Mouse (Mus musculus): ENCODE measurements at regions not wholly inside any gene's neighbourhood (a gene's known extent, or its start where the extent isn't known, plus 50 kb on each side); places are given as distances from the start of the nearest gene placed in this dataset.
A peak's percentile ranks its signal among the peaks of the same experiment; 100 is the strongest.

GRCm38 (mm10) chr7:83476861-83477260 lies 107.9 kb upstream of the Tmc3 start:
- no peak for DNase-seq (ENCODE audit: low spot score)
- Histone ChIP-seq H3K27me3 (ENCODE audit: control insufficient read depth, insufficient read depth, low read length) (no peaks in the 10 kb centered on the region), H3K9me3 (ENCODE audit: control insufficient read depth, low read length) (no peaks in the 10 kb centered on the region), H3K36me3 (ENCODE audit: control insufficient read depth, insufficient read depth, low read length) (no peaks in the 10 kb centered on the region), H3K27ac (ENCODE audit: low read depth, low read length) (no peak overlapping the region), H3K4me2 (replicated peaks; ENCODE audit: low read depth, low read length) (no peak overlapping the region), H3K4me1 (replicated peaks; ENCODE audit: control insufficient read depth, insufficient read depth, low read length) (no peaks in the 10 kb centered on the region), H3K9ac (ENCODE audit: low read depth, low read length) (no peak overlapping the region), H3K4me3 (ENCODE audit: low read depth, low read length) (no peak overlapping the region)
- no peak for ATAC-seq (ENCODE audit: low FRiP score)
- 92% methylated on average over 3 of the region's 3 CpGs for WGBS

- Histone ChIP-seq H3K27ac (ENCODE audit: low read depth, low read length) (no peak overlapping the region), H3K4me2 (replicated peaks; ENCODE audit: low read depth, low read length) (no peak overlapping the region), H3K4me1 (replicated peaks; ENCODE audit: control insufficient read depth, insufficient read depth, low read length) (no peaks in the 10 kb centered on the region), H3K36me3 (ENCODE audit: control insufficient read depth, insufficient read depth, low read length) (no peaks in the 10 kb centered on the region), H3K4me3 (ENCODE audit: low read depth, low read length) (no peak overlapping the region), H3K9me3 (ENCODE audit: control insufficient read depth, low read length) (no peaks in the 10 kb centered on the region), H3K27me3 (ENCODE audit: control insufficient read depth, insufficient read depth, low read length) (no peaks in the 10 kb centered on the region), H3K9ac (ENCODE audit: low read depth, low read length) (no peak overlapping the region)
- 28% methylated on average over 7 of the region's 7 CpGs for WGBS
- DNase-seq (ENCODE audit: low spot score) (no peak), ATAC-seq (ENCODE audit: low FRiP score) (no peak)
These were observed 107.0 kb upstream of the Tmc3 start for GRCm38 (mm10) chr7:83477661-83478121.

- H3K4me1 ChIP-seq (replicated peaks; ENCODE audit: control insufficient read depth, insufficient read depth, low read length), result no peaks in the 10 kb centered on the region
- H3K4me2 ChIP-seq (replicated peaks; ENCODE audit: low read depth, low read length), result no peak overlapping the region
- no peaks in the 10 kb centered on the region for H3K27me3 ChIP-seq (ENCODE audit: control insufficient read depth, insufficient read depth, low read length)
- H3K27ac ChIP-seq (ENCODE audit: low read depth, low read length), result no peak overlapping the region
- DNase-seq (ENCODE audit: low spot score) (no peak), ATAC-seq (ENCODE audit: low FRiP score) (no peak)
- no peak overlapping the region for H3K9ac ChIP-seq (ENCODE audit: low read depth, low read length)
- no peaks in the 10 kb centered on the region for H3K36me3 ChIP-seq (ENCODE audit: control insufficient read depth, insufficient read depth, low read length)
- no peak overlapping the region for H3K4me3 ChIP-seq (ENCODE audit: low read depth, low read length)
- no peaks in the 10 kb centered on the region for H3K9me3 ChIP-seq (ENCODE audit: control insufficient read depth, low read length)
These were observed 103.1 kb upstream of the Tmc3 start for GRCm38 (mm10) chr7:83481655-83482054.

DNA sequence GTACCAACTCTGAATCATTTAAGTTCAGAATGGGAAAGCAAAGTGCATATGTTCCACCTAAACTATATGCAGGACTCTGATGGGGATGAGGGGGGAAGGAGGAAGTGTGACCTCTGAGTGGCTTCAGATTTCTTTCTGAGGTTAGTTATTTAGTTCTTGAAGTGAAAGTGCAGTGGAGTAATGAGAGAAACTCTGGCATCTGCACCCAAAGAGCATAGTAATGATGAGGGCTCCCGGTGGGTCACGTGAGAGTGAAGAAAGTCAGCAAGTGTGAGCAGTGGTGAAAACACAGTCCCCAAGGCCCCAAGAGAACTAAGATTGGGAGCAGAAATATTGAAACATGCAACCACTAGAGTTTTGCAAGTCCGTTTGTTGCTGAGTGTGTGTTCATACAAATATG lies 102.5 kb upstream of the Tmc3 start:
- no peak overlapping the region for H3K4me2 ChIP-seq (replicated peaks; ENCODE audit: low read depth, low read length)
- no peaks in the 10 kb centered on the region for H3K9me3 ChIP-seq (ENCODE audit: control insufficient read depth, low read length)
- no peaks in the 10 kb centered on the region for H3K4me1 ChIP-seq (replicated peaks; ENCODE audit: control insufficient read depth, insufficient read depth, low read length)
- H3K4me3 ChIP-seq (ENCODE audit: low read depth, low read length), result no peak overlapping the region
- 83% methylated on average over 3 of the region's 3 CpGs for WGBS
- ATAC-seq (ENCODE audit: low FRiP score), result no peak
- H3K27me3 ChIP-seq (ENCODE audit: control insufficient read depth, insufficient read depth, low read length), result no peaks in the 10 kb centered on the region
- DNase-seq (ENCODE audit: low spot score), result no peak
- no peak overlapping the region for H3K27ac ChIP-seq (ENCODE audit: low read depth, low read length)
- no peak overlapping the region for H3K9ac ChIP-seq (ENCODE audit: low read depth, low read length)
- no peaks in the 10 kb centered on the region for H3K36me3 ChIP-seq (ENCODE audit: control insufficient read depth, insufficient read depth, low read length)

GRCm38 (mm10) chr7:83482671-83483304 lies 101.9 kb upstream of the Tmc3 start:
- Histone ChIP-seq H3K9me3 (ENCODE audit: control insufficient read depth, low read length) (no peaks in the 10 kb centered on the region), H3K4me1 (replicated peaks; ENCODE audit: control insufficient read depth, insufficient read depth, low read length) (no peaks in the 10 kb centered on the region), H3K4me3 (ENCODE audit: low read depth, low read length) (no peak overlapping the region), H3K9ac (ENCODE audit: low read depth, low read length) (no peak overlapping the region), H3K27ac (ENCODE audit: low read depth, low read length) (no peak overlapping the region), H3K4me2 (replicated peaks; ENCODE audit: low read depth, low read length) (no peak overlapping the region), H3K36me3 (ENCODE audit: control insufficient read depth, insufficient read depth, low read length) (no peaks in the 10 kb centered on the region), H3K27me3 (ENCODE audit: control insufficient read depth, insufficient read depth, low read length) (no peaks in the 10 kb centered on the region)
- WGBS, result 79% methylated on average over 7 of the region's 7 CpGs
- DNase-seq (ENCODE audit: low spot score) (no peak), ATAC-seq (ENCODE audit: low FRiP score) (no peak)

DNA sequence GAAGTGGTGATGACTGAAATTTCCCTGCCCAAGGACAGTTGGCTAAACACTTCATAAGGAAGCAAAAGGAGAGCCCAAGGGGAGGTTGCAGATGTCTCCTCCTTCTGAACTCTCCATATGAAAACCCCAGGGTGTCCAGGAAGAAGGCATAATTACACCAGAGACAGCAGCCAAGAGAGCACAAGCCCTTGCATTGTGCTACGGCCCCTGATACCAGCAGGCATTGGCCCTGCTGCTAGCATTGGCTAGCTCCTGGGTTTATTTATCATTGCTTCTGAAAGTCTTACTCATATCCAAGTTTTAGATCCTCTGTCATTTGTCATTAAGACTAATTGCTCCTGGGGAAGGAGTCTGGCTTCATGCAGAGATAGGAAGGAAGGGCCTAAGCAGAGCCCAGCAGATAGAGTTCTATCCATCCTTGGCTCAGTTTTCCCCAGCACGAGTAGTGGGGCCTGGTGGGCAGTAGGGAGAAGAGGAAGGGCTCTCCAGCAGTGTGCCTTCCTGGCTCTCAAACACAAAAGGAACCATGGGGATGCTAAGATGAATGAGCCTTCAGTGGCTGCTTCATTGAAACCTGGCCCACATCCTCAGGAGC lies 98.5 kb upstream of the Tmc3 start:
- H3K4me1 ChIP-seq (replicated peaks; ENCODE audit: control insufficient read depth, insufficient read depth, low read length), result no peaks in the 10 kb centered on the region
- no peak for DNase-seq (ENCODE audit: low spot score)
- H3K4me3 ChIP-seq (ENCODE audit: low read depth, low read length), result no peak overlapping the region
- H3K9ac ChIP-seq (ENCODE audit: low read depth, low read length), result no peak overlapping the region
- H3K9me3 ChIP-seq (ENCODE audit: control insufficient read depth, low read length), result no peaks in the 10 kb centered on the region
- 59% methylated on average over 2 of the region's 2 CpGs for WGBS
- H3K4me2 ChIP-seq (replicated peaks; ENCODE audit: low read depth, low read length), result no peak overlapping the region
- H3K36me3 ChIP-seq (ENCODE audit: control insufficient read depth, insufficient read depth, low read length), result no peaks in the 10 kb centered on the region
- no peak overlapping the region for H3K27ac ChIP-seq (ENCODE audit: low read depth, low read length)
- no peak for ATAC-seq (ENCODE audit: low FRiP score)
- no peaks in the 10 kb centered on the region for H3K27me3 ChIP-seq (ENCODE audit: control insufficient read depth, insufficient read depth, low read length)

DNA sequence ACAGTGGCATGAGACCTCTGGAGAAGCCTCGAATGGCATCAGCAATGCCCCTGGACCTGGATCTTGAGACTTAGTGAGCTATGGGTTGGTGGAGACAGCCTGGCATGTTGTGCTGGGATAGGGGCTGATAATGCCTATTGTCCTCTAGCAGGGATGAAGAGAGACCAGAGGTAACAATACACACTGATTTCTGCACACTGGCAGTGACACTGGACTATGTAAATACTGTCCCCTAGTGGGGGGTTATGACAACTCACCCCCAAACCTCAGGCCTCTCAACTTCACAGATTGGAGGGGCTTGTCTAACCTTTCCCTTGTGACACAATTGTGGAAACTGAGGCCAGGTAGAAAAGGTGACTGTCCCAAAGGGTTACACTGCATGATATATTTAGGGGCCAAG lies 94.9 kb upstream of the Tmc3 start:
- 83% methylated on average over 1 of the region's 1 CpGs for WGBS
- Histone ChIP-seq H3K4me3 (ENCODE audit: low read depth, low read length) (no peak overlapping the region), H3K27me3 (ENCODE audit: control insufficient read depth, insufficient read depth, low read length) (no peaks in the 10 kb centered on the region), H3K4me1 (replicated peaks; ENCODE audit: control insufficient read depth, insufficient read depth, low read length) (no peaks in the 10 kb centered on the region), H3K9ac (ENCODE audit: low read depth, low read length) (no peak overlapping the region), H3K36me3 (ENCODE audit: control insufficient read depth, insufficient read depth, low read length) (no peaks in the 10 kb centered on the region), H3K9me3 (ENCODE audit: control insufficient read depth, low read length) (no peaks in the 10 kb centered on the region), H3K27ac (ENCODE audit: low read depth, low read length) (no peak overlapping the region), H3K4me2 (replicated peaks; ENCODE audit: low read depth, low read length) (no peak overlapping the region)
- DNase-seq (ENCODE audit: low spot score) (peak; percentile 73), ATAC-seq (ENCODE audit: low FRiP score) (peak; percentile 81)

DNA sequence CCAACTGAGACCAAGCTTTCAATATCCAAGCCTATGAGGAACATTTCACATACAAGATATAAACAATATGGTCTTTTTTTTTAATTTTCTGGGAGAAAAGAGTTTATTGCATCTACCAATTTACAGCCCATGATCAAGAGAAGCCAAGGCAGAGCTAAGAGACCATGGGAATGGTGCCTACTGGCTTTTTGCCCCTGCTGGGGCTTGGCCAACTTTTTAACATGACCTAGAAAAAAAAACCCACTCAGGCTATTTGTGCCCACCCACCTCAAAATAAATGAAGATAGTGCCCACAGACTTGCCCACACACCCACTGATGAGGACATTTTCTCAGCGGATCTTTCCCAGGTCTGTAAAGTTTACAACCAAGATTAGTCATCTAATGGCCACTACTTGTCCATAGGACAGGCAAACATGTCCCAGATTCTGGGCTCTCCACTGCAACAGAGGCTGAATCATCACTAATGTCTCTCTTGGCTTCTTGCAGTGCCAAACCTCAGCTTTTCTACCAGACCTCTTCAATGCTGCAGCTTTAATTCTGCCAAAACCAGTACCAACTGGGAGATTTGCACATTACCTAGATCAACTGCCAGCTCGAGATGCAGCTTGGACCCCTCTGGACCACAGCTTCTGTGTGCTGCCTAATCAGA lies 79.6 kb upstream of the Tmc3 start:
- WGBS, result 80% methylated on average over 2 of the region's 2 CpGs
- DNase-seq (ENCODE audit: low spot score) (no peak), ATAC-seq (ENCODE audit: low FRiP score) (no peak)
- no peak overlapping the region for H3K9ac ChIP-seq (ENCODE audit: low read depth, low read length)
- H3K4me1 ChIP-seq (replicated peaks; ENCODE audit: control insufficient read depth, insufficient read depth, low read length), result no peaks in the 10 kb centered on the region
- H3K27ac ChIP-seq (ENCODE audit: low read depth, low read length), result no peak overlapping the region
- H3K36me3 ChIP-seq (ENCODE audit: control insufficient read depth, insufficient read depth, low read length), result no peaks in the 10 kb centered on the region
- H3K9me3 ChIP-seq (ENCODE audit: control insufficient read depth, low read length), result no peaks in the 10 kb centered on the region
- H3K4me3 ChIP-seq (ENCODE audit: low read depth, low read length), result no peak overlapping the region
- no peak overlapping the region for H3K4me2 ChIP-seq (replicated peaks; ENCODE audit: low read depth, low read length)
- H3K27me3 ChIP-seq (ENCODE audit: control insufficient read depth, insufficient read depth, low read length), result no peaks in the 10 kb centered on the region

GRCm38 (mm10) chr7:83516295-83516694 lies 68.4 kb upstream of the Tmc3 start:
- H3K36me3 ChIP-seq (ENCODE audit: control insufficient read depth, insufficient read depth, low read length), result no peaks in the 10 kb centered on the region
- no peaks in the 10 kb centered on the region for H3K9me3 ChIP-seq (ENCODE audit: control insufficient read depth, low read length)
- H3K27me3 ChIP-seq (ENCODE audit: control insufficient read depth, insufficient read depth, low read length), result no peaks in the 10 kb centered on the region
- H3K27ac ChIP-seq (ENCODE audit: low read depth, low read length), result no peak overlapping the region
- H3K9ac ChIP-seq (ENCODE audit: low read depth, low read length), result no peak overlapping the region
- H3K4me1 ChIP-seq (replicated peaks; ENCODE audit: control insufficient read depth, insufficient read depth, low read length), result no peaks in the 10 kb centered on the region
- DNase-seq (ENCODE audit: low spot score) (no peak), ATAC-seq (ENCODE audit: low FRiP score) (no peak)
- 76% methylated on average over 4 of the region's 4 CpGs for WGBS
- H3K4me3 ChIP-seq (ENCODE audit: low read depth, low read length), result no peak overlapping the region
- H3K4me2 ChIP-seq (replicated peaks; ENCODE audit: low read depth, low read length), result no peak overlapping the region
